Mouse (Mus musculus) spleen, adult 2 months (tissue): ENCODE results near the gene 6430548M08Rik.

Experiments
- CTCF ChIP-seq: fragments of 200-500 bp; IDR thresholded peaks from 2 replicates; pipeline ENCODE4 v1.5.1; 2011; ENCODE audit warnings: mild to moderate bottlenecking, inconsistent platforms; ENCODE audit not compliant: insufficient read depth, insufficient read length, insufficient replicate concordance; ENCODE audit errors: extremely low read depth
- POLR2A ChIP-seq: fragments of 200-500 bp; IDR thresholded peaks from 2 replicates; pipeline ENCODE4 v1.6.1; 2011; ENCODE audit warnings: low read depth, low read length, inconsistent platforms

DNA sequence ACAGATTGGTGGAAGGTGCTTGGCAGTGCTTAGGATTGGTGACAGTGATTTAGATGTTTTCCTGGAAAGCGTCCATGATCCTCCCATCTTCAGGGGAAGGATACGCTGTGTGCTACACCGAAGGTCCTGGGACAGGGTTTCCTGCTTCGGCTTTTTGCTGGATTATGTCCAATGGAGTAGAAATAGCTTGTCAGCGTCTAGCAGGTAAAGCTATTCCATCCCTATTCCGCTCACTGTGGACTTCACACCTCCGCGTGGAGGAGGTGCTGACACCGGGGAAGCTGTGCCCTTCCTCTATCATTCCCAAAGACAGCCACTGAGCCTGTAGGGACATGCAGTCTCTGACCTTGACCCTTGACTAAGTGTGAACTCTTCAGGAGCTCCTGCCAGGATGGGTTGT is 4.2 kb downstream of the 6430548M08Rik start:
- TF ChIP-seq CTCF (no peak), POLR2A (no peak)
